Mouse (Mus musculus) cortical plate, adult 2 months (tissue): ENCODE data around the gene Dnah6. TPM values are rescaled to one million over a fixed set of nuclear protein-coding genes. Genes with fewer than 3 reads are reported as not detected.

ENCODE experiments used
- H3K27ac ChIP-seq: fragments of 200-500 bp; 2 replicates; pipeline ENCODE4 v1.5.1; 2012; ENCODE audit warnings: low read length, control low read depth, inconsistent platforms; ENCODE audit not compliant: insufficient read depth
- H3K4me1 ChIP-seq: fragments of 200-500 bp; 2 replicates; pipeline ENCODE4 v1.6.1; 2011; ENCODE audit warnings: low read length; ENCODE audit not compliant: control insufficient read depth, insufficient read depth
- H3K4me3 ChIP-seq: fragments of 200-500 bp; 2 replicates; pipeline ENCODE4 v1.5.1; 2011; ENCODE audit warnings: mild to moderate bottlenecking, low read length, control low read depth; ENCODE audit not compliant: insufficient read depth
- CTCF ChIP-seq: fragments of 200-500 bp; IDR thresholded peaks from 2 replicates; pipeline ENCODE4 v1.5.1; 2011; ENCODE audit warnings: mild to moderate bottlenecking, control low read depth, low read length; ENCODE audit not compliant: insufficient read depth; ENCODE audit errors: extremely low read depth
- POLR2A ChIP-seq: fragments of 200-500 bp; IDR thresholded peaks from 2 replicates; pipeline ENCODE4 v1.6.1; 2011; ENCODE audit warnings: mild to moderate bottlenecking, low read length, control low read depth; ENCODE audit not compliant: insufficient read depth; ENCODE audit errors: extremely low read depth
- polyA plus RNA-seq: library from polyadenylated mRNA; depleted of rRNA; stranded (reverse); fragments of >200 nt; gene quantifications from 2 replicates; pipeline ENCODE4 v1.2.3, GENCODE M21; 2012

Dnah6 gene
- polyA plus RNA-seq, 1 experiment, result 0.35 TPM

DNA sequence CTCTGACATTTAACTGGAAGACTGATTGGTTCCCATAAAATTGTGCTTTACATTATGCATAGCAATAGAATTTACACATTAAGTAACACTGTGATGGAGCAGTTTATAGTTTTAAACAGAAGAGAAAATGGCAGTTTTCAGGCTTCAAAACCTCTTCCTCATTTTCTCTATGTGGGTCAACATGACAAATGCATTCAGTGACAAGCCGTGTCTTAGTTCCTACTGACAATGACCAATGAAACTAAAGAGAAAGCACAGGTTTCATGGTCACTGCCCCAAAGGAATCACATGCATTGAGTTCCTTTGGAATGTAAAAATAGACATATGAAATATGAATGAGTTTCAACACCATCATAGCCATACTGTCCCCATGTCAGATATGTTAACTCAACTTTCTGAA lies 58.5 kb downstream of the Dnah6 start:
- Histone ChIP-seq H3K4me1 (no peaks in the 10 kb centered on the region), H3K27ac (no peak overlapping the region), H3K4me3 (no peak overlapping the region)
- TF ChIP-seq CTCF (no peak), POLR2A (no peak)

DNA sequence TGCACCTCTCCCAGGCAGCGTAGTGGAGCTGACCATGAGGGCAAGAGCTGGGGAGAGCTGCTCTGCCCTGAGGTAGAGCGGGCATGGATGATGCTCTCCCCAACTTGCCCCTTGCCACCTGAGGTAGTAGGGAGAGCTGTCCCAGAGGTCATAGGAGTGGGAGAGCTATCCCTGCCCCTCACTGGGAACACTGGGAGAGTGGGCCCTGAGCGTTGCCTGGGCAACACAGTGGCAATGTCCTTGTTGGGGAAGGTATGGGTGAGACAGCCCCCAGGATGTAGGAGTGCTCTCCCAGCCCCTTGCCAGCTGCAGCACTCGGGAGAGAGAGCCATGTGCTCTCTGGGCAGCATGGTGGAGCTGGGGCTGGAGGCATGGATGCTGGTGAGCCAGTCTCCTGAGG lies 60.1 kb downstream of the Dnah6 start:
- no peak for TF ChIP-seq POLR2A
- no peak for TF ChIP-seq CTCF
- Histone ChIP-seq H3K27ac (no peak overlapping the region), H3K4me1 (no peaks in the 10 kb centered on the region), H3K4me3 (no peak overlapping the region)

DNA sequence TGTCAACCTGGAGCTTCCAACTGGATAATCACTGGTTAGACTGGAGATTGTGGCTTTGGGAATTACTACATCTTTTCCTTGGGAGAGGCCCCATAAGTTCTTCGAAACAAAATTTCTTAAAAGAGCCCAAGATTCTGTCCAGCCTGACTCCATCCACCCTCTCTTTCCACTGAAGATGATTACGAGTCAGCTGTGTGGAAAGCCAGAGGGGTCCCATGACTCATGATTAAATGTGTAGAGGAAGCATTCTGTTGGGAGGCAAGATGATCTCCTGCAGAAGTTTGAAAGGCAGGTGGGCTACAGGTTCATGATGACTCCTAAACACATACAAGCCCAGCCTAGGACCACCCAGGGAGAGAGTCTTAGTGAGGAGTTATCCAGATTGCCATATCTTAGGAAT lies 66.0 kb downstream of the Dnah6 start:
- TF ChIP-seq CTCF, result no peak
- no peak for TF ChIP-seq POLR2A
- no peaks in the 10 kb centered on the region for H3K4me1 ChIP-seq
- H3K27ac ChIP-seq, result no peak overlapping the region
- no peak overlapping the region for H3K4me3 ChIP-seq

DNA sequence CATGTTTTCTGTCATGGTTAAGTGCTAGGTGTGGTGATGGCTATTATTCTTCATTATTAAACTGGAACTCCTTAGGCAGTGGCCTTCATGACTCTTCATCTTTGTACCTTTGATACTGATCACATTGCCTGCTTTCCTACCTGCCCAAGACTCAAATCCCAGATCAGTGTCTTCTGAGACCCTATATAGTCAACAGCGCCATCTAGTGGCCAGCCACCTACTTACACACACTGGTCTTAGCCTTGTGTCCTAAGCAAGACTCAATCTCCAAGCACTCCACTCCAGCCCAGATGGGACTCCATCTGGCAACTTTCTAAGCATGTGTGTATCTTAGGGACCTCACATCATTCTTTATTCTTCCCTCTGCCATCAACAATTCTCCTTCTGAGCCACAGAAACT lies 67.8 kb downstream of the Dnah6 start:
- Histone ChIP-seq H3K27ac (no peak overlapping the region), H3K4me1 (no peaks in the 10 kb centered on the region), H3K4me3 (no peak overlapping the region)
- TF ChIP-seq CTCF (peak; percentile 97), POLR2A (no peak)

DNA sequence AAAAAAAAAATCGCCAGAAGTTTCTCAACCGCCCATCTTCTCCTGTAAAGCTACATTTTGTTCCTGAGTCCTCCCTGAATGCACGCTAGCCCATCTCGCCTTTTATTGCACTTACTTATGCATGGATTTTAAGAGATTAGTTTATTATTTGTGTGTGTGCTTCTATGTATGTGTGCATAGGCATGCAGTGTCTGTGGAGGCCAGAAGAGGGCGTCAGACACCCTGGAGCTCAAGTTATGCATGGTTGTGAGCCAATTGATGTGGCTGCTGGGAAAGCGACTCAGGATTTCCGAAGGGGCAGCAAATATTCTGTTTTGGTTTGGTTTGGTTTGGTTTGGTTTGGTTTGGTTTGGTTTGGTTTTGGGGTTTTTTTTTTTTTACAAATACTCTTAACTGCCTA lies 78.0 kb downstream of the Dnah6 start:
- TF ChIP-seq CTCF (no peak), POLR2A (no peak)
- H3K4me1 ChIP-seq, result no peaks in the 10 kb centered on the region
- no peak overlapping the region for H3K27ac ChIP-seq
- no peak overlapping the region for H3K4me3 ChIP-seq

DNA sequence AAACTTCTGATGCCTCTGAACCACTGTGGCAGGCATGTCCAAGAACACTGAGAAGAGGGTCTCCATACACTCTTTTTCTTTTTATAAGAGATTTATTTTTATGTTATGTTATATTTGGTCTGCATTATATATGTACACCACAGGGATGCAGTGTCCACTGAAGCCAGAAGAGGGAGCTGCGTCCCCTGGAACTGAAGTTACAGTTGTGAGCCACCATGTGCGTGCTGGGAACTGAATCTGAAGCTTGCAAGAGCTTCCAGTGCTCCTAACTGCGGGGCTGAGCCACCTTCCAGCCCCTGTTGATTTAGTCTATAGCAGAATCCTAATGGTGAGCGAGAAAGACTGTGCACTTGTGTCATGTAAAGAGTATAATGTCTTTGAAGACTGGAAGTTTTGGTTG lies 78.7 kb downstream of the Dnah6 start:
- Histone ChIP-seq H3K4me3 (no peak overlapping the region), H3K4me1 (no peaks in the 10 kb centered on the region), H3K27ac (no peak overlapping the region)
- TF ChIP-seq POLR2A (no peak), CTCF (no peak)

DNA sequence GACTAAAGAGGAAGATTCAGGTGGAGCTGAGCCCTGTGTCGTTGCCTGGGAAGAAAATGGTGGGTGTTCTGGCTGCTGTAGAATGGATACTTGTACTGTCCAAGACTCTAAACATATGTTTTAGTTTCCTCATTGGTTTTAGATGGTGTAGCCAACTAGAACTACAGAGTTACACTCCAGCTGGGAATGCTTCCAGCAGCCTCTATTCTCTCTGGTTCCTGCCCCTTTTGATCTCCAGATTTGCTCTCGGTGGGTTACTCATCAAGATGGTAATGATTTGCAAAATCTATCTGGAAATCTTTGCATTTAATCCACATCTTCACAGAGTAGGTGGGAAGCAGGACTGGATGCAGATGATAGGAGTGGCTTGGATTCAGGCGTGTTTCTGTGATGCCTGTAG lies 80.6 kb downstream of the Dnah6 start:
- H3K4me1 ChIP-seq, result no peaks in the 10 kb centered on the region
- H3K27ac ChIP-seq, result no peak overlapping the region
- H3K4me3 ChIP-seq, result no peak overlapping the region
- no peak for TF ChIP-seq CTCF
- no peak for TF ChIP-seq POLR2A

DNA sequence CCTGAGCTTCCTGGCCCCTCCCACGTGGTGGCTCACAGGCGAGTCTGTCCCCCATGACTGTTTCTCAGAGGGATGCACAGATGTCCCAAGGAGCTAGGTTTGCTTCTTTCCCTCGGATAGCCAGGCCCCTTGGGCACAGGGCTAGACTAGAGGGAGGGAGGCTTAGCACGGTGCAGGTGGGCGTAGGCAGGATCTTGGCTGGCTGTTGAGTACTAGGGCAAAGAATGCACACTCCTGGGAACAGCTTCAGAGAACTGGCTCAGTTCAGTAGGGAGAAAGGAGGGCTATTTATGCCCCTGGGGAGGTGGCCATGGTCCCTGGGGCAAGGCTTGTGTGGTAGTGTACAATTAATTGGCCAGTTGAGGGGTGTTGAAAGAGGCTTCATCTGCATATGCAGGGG lies 88.7 kb downstream of the Dnah6 start:
- no peaks in the 10 kb centered on the region for H3K4me1 ChIP-seq
- H3K27ac ChIP-seq, result no peak overlapping the region
- H3K4me3 ChIP-seq, result no peak overlapping the region
- TF ChIP-seq CTCF, result no peak
- no peak for TF ChIP-seq POLR2A

DNA sequence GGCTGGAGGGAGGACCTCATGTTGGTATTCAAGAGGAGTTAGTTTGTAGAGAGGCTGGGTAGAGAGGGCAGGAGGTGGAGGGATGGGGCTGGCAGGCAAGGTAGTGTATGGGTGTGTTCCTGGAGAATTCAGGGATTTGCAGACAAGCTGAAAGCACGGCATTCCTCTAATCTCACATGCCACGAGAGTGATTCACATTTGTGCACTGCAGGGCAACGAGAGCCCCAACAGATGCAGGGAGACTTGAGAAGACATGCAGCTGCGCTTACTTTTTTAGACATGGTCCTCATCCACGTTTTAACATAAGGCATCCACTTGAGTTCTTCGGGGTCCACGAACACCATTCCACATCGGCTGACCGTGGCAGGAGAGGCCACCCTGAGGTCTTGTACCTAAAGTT lies 93.9 kb downstream of the Dnah6 start:
- Histone ChIP-seq H3K27ac (no peak overlapping the region), H3K4me1 (no peaks in the 10 kb centered on the region), H3K4me3 (no peak overlapping the region)
- TF ChIP-seq POLR2A, result no peak
- no peak for TF ChIP-seq CTCF

DNA sequence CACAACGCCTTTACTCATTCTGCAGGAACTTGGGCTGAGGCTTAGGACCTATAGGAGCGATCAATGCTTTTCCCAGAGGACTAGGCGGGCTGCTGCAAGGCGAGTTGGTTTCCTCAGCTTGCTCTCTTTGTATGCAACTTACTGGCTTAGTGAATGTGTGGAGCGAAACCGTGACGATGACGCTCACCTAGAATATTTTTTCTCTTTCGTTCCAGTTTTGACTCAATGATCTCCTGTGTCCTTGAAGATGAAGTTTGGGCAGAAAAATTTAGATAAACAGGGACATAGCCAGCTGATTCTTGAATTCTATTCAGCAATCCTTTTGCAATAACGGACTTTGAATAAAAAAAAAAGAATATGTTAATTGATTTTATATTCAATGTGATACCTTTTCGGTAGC lies 101.1 kb downstream of the Dnah6 start:
- Histone ChIP-seq H3K27ac (no peak overlapping the region), H3K4me1 (no peaks in the 10 kb centered on the region), H3K4me3 (no peak overlapping the region)
- TF ChIP-seq POLR2A, result no peak
- no peak for TF ChIP-seq CTCF

DNA sequence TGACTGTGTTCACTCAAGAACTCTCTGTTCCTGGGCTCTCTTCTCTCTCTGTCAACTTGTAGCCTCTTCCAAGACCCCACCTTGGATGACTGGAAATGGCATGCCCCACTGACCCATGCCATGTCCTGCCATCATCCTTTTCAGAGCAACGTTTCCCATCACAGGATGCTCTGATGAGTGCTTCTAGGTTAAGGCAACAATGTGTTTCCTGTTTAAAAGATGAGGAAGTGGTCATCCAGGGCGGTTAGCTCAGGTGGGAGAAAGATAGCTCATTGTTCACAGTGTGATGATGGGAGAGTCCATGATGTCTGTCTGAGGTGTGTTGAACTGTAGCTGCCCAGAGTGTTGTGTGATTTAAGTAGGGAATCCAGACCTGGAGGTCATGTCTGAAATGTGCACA lies 107.6 kb downstream of the Dnah6 start:
- no peak for TF ChIP-seq POLR2A
- TF ChIP-seq CTCF, result no peak
- H3K4me1 ChIP-seq, result no peaks in the 10 kb centered on the region
- H3K27ac ChIP-seq, result no peak overlapping the region
- H3K4me3 ChIP-seq, result no peak overlapping the region
